Mouse (Mus musculus) forebrain, embryonic 14.5 days (tissue): ENCODE results near the gene Ngly1. TPM values are rescaled to one million over a fixed set of nuclear protein-coding genes. Genes with fewer than 3 reads are reported as not detected.

Source experiments
- ATAC-seq: fragments of 200-750 bp; cut with Nextera tagmentation; 2 replicates; pipeline ENCODE4 v1.8.0; 2017; ENCODE audit warnings: mild to moderate bottlenecking, moderate library complexity
- DNase-seq: peaks from one replicate; pipeline ENCODE4 v3.0.0-alpha.2; 2015; ENCODE audit warnings: low spot score
- H3K27ac ChIP-seq: fragments of 300-500 bp; sonication (generic); 2 replicates; pipeline ENCODE4 v1.5.1; 2014; ENCODE audit warnings: low read depth, mild to moderate bottlenecking, control low read depth, low read length, moderate library complexity
- H3K27me3 ChIP-seq: fragments of 300-500 bp; sonication (generic); replicated peaks from 2 replicates; pipeline ENCODE4 v1.6.1; 2014; ENCODE audit warnings: low read length, control low read depth, mixed read lengths; ENCODE audit not compliant: control insufficient read depth, insufficient read depth
- H3K36me3 ChIP-seq: fragments of 300-500 bp; sonication (generic); 2 replicates; pipeline ENCODE4 v1.6.1; 2014; ENCODE audit warnings: low read length, control low read depth; ENCODE audit not compliant: control insufficient read depth, insufficient read depth
- H3K4me1 ChIP-seq: fragments of 300-500 bp; sonication (generic); 2 replicates; pipeline ENCODE4 v1.6.1; 2014; ENCODE audit warnings: antibody characterized with exemption, low read length, control low read depth; ENCODE audit not compliant: control insufficient read depth, insufficient read depth
- H3K4me2 ChIP-seq: fragments of 300-500 bp; sonication (generic); 2 replicates; pipeline ENCODE4 v1.6.1; 2014; ENCODE audit warnings: mild to moderate bottlenecking, control low read depth, low read length
- H3K4me3 ChIP-seq: fragments of 300-500 bp; sonication (generic); 2 replicates; pipeline ENCODE4 v1.5.1; 2014; ENCODE audit warnings: low read depth, low read length, control low read depth
- H3K9ac ChIP-seq: fragments of 300-500 bp; sonication (generic); 2 replicates; pipeline ENCODE4 v1.6.1; 2014; ENCODE audit warnings: mild to moderate bottlenecking, low read length, control low read depth, moderate library complexity
- H3K9me3 ChIP-seq: fragments of 300-500 bp; sonication (generic); replicated peaks from 2 replicates; pipeline ENCODE4 v1.6.1; 2016; ENCODE audit warnings: low read length, control low read depth, mixed read lengths; ENCODE audit not compliant: control insufficient read depth
- WGBS: fragments of 180-500 bp; shearing (Covaris S2); extraction: QIAGEN DNeasy Blood & Tissue Kit; methylation state at CpG from one replicate; pipeline ENCODE4 v1.1.7; 2014; 5-methylcytosine and 5-hydroxymethylcytosine counted together
- polyA plus RNA-seq: library from polyadenylated mRNA; unstranded; fragments of >200 nt; fragmentation: Nextera tagmentation; extraction: Ambion mirVana; gene quantifications from 2 replicates; pipeline ENCODE4 v1.2.1, GENCODE M21; 2014

Ngly1 gene
- polyA plus RNA-seq, 1 experiment from 2014 or later: 34.9 TPM

DNA sequence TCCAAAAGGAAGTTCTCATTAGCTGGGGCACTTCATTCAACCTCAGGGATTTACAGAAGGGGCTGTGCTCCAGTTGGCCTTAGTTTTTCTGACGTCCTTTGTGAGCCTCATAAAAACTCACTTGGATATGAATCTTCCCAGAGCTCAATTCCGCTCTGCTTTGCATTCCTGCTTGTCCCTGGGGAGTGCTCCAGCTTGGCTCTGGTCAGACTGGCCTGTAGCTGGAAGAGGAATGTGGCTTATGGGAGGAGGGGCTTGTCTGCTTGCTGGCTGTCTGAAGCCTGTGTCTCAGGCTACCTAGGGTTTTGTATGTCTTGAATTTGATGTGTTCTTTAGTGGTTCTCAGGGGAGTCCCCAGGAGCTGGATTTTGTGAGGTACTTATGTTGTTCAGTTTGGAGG, 79.5 kb downstream of the Ngly1 start:
- H3K9ac ChIP-seq: no peak overlapping the region
- H3K27ac ChIP-seq: no peak overlapping the region
- no peaks in the 10 kb centered on the region for H3K9me3 ChIP-seq
- H3K4me1 ChIP-seq: no peaks in the 10 kb centered on the region
- H3K4me2 ChIP-seq: no peak overlapping the region
- no peak overlapping the region for H3K4me3 ChIP-seq
- ATAC-seq (0 out of 2 replicates have a peak, but pooled peaks have one; percentile 20), DNase-seq (peak; percentile 18)
- 8% methylated on average over 2 of the region's 2 CpGs for WGBS
- no peaks in the 10 kb centered on the region for H3K27me3 ChIP-seq
- no peaks in the 10 kb centered on the region for H3K36me3 ChIP-seq

DNA sequence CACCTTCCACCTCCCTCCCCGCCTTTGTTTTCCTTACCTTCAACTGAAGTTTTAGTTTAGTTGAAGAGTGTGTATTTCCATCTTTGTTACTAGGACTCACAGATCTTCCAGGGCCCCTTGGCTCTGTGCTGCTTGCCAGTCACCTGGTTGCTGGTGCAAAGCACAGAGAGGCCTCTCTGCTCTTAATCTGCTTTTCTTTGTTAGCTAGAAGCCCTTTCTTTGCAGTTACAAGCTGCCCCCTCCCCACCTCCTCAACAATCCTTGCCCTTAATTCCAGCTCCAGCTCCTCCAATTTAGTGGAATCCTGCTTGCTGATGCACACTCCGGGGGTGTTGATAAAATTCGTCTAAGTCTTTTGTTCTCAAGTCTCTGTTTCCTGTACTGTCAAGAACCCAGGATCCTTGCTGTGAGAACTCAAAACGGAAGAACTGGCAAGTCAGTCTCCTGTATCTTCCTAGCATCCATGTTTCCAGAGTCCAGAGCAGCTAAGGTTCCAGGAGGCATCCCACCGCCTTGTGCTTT, 79.9 kb downstream of the Ngly1 start:
- Histone ChIP-seq H3K4me1 (no peaks in the 10 kb centered on the region), H3K27ac (no peak overlapping the region), H3K27me3 (no peaks in the 10 kb centered on the region), H3K36me3 (no peaks in the 10 kb centered on the region), H3K9me3 (no peaks in the 10 kb centered on the region), H3K4me3 (no peak overlapping the region), H3K9ac (no peak overlapping the region), H3K4me2 (no peak overlapping the region)
- DNase-seq (no peak), ATAC-seq (0 out of 2 replicates have a peak, but pooled peaks have one; percentile 7)
- 15% methylated on average over 5 of the region's 5 CpGs for WGBS

DNA sequence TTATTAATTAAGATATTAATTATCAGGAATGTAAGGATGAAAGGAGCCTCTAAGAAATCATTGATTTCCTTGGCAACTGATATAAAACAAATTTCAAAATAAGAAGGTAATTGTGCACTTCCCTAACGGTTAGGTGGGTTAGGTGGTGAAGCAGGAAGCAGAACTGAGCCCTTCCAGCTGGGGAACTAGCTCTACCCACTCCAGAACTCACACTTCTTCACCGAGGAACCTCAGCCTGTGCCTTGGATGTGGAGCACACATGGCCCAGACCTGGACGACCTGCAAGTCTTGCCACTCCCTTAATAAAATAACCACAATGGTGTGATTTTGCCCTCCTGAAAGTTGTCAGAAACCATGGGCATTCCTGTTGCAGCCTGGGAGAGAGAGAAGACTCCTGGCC, 80.7 kb downstream of the Ngly1 start:
- H3K9me3 ChIP-seq: no peaks in the 10 kb centered on the region
- no peak overlapping the region for H3K27ac ChIP-seq
- no peak for ATAC-seq
- no peak overlapping the region for H3K9ac ChIP-seq
- H3K4me3 ChIP-seq: no peak overlapping the region
- no peak for DNase-seq
- no peaks in the 10 kb centered on the region for H3K36me3 ChIP-seq
- WGBS: 67% methylated on average over 3 of the region's 3 CpGs
- H3K4me1 ChIP-seq: no peaks in the 10 kb centered on the region
- no peak overlapping the region for H3K4me2 ChIP-seq
- no peaks in the 10 kb centered on the region for H3K27me3 ChIP-seq

DNA sequence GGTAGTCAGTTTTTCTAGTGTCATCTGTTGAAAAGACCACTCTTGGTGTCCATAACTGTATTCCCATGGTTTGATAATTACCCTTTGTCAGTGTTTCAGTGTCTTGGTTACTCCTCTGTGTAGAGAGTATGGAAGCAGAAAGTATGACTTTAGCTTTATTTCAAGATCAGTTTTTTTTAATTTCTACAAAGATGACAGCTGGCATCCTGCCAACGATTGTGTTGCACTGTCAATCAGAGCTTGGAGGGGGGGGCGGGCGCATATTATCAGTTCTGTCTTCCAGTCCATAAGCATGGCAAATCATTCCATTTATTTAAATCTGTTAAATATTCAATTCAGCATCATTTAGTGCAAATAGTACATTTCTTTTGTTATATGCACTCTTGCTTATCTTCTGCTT, 85.2 kb downstream of the Ngly1 start:
- Histone ChIP-seq H3K9ac (no peak overlapping the region), H3K4me3 (no peak overlapping the region), H3K27ac (no peak overlapping the region), H3K4me2 (no peak overlapping the region), H3K27me3 (no peaks in the 10 kb centered on the region), H3K9me3 (no peaks in the 10 kb centered on the region), H3K4me1 (no peaks in the 10 kb centered on the region), H3K36me3 (no peaks in the 10 kb centered on the region)
- DNase-seq: peak; percentile 35
- ATAC-seq: no peak
- WGBS: 82% methylated on average over 3 of the region's 3 CpGs

DNA sequence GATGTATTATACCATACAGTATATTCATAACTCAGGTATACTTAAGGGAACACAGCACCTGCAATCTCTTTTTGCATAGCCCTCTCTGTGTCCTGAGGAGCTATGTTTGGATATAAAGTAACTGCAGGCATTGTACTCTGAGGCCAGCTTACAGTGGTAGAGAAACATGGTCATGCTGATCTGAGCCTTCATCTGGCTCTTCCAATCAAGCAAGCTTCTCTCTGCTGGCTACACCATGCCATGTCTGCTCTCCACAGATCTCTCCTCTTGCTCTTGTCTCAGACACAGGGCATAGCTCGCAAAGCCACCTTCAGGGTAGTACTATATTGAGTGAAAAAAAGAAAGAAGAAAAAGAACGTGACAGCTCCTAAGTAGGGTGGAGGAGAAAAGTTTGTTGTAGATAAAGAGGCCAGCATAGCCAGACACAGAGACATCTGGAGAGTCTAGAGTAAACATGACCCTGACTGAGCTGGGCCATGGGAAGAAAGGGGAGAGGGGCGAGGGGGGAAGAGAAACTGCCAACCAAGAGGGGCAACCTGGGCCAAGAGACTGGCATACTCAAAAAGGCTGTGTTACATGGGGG, 86.8 kb downstream of the Ngly1 start:
- Histone ChIP-seq H3K9me3 (no peaks in the 10 kb centered on the region), H3K27me3 (no peaks in the 10 kb centered on the region), H3K36me3 (no peaks in the 10 kb centered on the region), H3K4me3 (no peak overlapping the region), H3K4me2 (no peak overlapping the region), H3K9ac (no peak overlapping the region), H3K27ac (no peak overlapping the region), H3K4me1 (no peaks in the 10 kb centered on the region)
- ATAC-seq (no peak), DNase-seq (no peak)
- 81% methylated on average over 3 of the region's 3 CpGs for WGBS

DNA sequence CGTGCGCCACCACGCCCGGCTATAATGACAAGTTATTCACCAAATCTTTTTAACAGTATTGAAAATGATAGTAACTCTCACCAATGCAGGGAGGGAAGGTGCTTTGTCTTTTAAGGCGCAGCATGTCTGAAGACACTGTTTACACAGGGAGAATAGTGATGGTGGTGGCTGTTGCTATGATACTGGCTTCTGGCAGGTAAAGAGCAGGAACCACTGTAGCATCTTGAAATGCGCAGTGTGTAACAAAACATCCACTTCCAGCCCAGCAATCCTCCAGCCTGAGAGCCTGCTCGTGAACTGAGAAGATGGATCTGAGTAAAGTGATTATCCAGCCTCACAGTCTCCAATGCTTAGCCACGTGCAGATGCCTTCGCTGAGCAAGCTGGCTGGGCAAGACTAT, 98.4 kb downstream of the Ngly1 start:
- H3K9me3 ChIP-seq: no peaks in the 10 kb centered on the region
- H3K9ac ChIP-seq: no peak overlapping the region
- H3K4me2 ChIP-seq: no peak overlapping the region
- DNase-seq: no peak
- no peak for ATAC-seq
- H3K27ac ChIP-seq: no peak overlapping the region
- H3K36me3 ChIP-seq: no peaks in the 10 kb centered on the region
- no peak overlapping the region for H3K4me3 ChIP-seq
- no peaks in the 10 kb centered on the region for H3K27me3 ChIP-seq
- 77% methylated on average over 9 of the region's 9 CpGs for WGBS
- H3K4me1 ChIP-seq: no peaks in the 10 kb centered on the region

DNA sequence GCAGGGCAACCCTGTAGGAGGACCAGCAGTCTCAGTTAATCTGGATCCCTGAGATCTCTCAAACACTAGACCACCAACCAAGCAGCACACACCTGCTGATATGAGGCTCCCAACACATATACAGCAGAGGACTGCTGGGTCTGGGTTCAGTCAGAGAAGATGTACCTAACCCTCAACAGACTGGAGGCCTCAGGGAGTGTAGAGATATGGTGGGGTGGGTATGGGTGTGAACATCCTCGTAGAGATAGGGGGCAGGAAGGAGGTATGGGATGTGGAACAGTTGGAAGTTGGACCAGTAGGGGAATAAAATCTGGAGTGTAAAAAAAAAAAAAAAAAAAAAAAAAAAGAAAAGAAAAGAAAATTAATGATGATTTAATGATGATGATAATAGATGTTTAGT, 110.6 kb downstream of the Ngly1 start:
- Histone ChIP-seq H3K4me3 (no peak overlapping the region), H3K27ac (no peak overlapping the region), H3K9ac (no peak overlapping the region), H3K4me1 (peaks cover 4% of the 10 kb centered on the region; the same call in 1 of the 2 replicates), H3K4me2 (no peak overlapping the region), H3K27me3 (no peaks in the 10 kb centered on the region), H3K36me3 (no peaks in the 10 kb centered on the region), H3K9me3 (no peaks in the 10 kb centered on the region)
- no peak for ATAC-seq
- 78% methylated on average over 1 of the region's 1 CpGs for WGBS
- no peak for DNase-seq

Other genes starting within 250 kb of the Ngly1 start
- 0.96 and 1.1 TPM in 2 replicates for gene Oxsm, start 528 bp downstream of the Ngly1 start, polyA plus RNA-seq
- 126 and 140 TPM in 2 replicates for gene Top2b, start 115.9 kb downstream of the Ngly1 start, polyA plus RNA-seq